Mouse (Mus musculus): ENCODE data around the gene Afdn.
"Not testable (repeated sequence)": the region's sequence is repeated elsewhere in the genome, so short reads cannot be mapped to it uniquely, and the experiment has no call there.

Gene Afdn

GRCm38 (mm10) chr17:13739981-13740380 lies 20.4 kb upstream of the Afdn start:
- DNase-seq (ENCODE audit: low spot score), result no peak

DNA sequence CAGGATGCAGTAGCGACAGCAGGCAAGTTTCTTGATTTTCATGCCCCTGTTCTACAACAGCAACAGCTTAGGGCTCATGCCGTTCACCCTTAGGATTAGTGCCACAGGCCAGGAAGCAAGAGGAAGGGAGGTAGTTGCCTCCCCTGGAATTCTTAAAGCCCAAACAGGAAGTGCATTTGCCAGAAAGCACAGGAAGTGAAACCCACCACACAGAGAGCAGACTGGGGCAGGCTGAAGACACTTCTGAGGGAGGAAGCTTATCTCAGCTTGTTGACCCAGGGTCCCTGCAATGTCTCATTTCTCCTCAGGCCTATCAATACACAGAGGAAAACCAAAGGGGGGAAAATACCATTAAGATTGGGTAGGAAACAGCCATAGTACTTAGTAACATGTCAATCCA lies 19.5 kb upstream of the Afdn start:
- no peak for DNase-seq (ENCODE audit: low spot score)

- DNase-seq (ENCODE audit: low spot score), result no peak
These were observed 18.7 kb upstream of the Afdn start for GRCm38 (mm10) chr17:13741611-13742010.

- peak; percentile 58 for DNase-seq (ENCODE audit: low spot score)
These were observed 18.0 kb upstream of the Afdn start for GRCm38 (mm10) chr17:13742334-13742733.

DNA sequence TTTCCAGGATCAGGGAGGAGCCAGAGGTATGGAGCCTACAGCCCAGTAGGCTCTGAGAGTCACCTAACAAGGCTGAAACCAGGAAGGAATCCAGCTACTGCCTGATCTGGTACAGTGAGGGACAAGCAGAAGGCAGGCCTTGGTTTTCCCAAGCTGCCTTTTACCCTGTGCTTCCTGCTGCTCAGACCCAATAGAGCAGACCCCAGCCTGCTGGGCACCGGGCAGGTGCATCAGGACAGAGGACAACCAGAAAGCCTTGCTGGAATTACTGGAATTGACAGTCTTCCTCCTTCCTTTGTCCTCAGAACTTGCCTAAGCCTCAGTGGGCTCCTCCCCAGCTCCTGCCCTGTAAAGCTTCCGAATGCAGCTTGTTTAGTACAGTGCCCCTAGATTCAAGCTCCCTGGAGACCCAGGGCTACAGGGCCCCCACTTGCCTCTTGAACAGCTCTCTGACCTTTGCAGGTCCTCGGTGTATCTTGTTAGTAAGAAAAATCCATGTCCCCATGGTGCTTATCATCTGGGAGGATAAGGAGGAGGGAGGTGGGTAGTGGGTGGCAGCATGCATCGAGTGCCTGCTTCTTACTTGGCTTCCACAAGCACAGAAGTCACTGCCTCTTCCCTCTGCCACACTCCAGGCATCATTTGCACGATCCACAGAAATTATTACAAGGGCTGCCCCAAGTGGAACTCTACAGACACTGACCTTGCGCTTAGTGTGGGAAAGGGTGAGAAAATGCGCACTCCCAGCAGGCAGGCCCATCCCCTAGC lies 17.2 kb upstream of the Afdn start:
- no peak for DNase-seq (ENCODE audit: low spot score)

GRCm38 (mm10) chr17:13743709-13744079 lies 16.6 kb upstream of the Afdn start:
- no peak for DNase-seq (ENCODE audit: low spot score)

GRCm38 (mm10) chr17:13744219-13744618 lies 16.1 kb upstream of the Afdn start:
- no peak for DNase-seq (ENCODE audit: low spot score)

DNA sequence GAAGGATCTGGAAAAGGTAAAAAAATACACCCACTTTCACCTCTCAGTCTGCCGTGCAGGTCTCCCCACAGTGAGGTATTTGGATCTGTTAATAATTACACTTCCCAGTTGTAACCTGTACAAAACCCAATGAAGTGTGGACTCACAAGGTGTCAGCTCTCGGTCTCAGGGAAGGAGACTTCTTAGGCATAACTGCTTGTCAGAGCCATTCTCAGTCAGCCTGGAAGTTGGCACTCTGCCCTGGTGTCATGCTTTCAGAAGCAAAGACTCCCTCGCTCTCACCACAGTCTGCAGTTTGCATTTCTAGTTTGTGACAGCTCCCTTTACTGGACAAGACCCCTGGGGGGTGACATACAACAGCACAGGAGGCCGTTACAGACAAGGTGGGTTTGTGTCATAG lies 15.5 kb upstream of the Afdn start:
- DNase-seq (ENCODE audit: low spot score), result no peak

DNA sequence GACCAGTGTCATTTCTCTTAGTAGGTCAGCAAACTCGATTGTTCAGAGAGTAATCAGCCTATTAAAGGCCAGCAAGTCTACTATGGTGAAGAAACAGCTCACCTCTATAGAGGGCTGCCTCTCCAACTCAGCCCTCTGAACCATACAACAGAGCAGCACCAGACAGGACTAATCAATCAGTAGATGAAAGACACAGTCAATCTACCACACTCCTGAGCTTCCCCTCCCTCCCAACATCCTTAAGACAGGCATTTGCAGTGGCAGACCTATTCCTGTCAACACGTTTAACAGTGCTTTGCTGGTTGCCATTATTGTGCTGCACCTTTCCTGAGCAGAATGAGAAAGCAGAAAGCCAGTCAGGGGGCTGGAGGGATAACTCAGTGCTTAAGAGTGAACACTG lies 15.0 kb upstream of the Afdn start:
- DNase-seq (ENCODE audit: low spot score), result no peak

- DNase-seq (ENCODE audit: low spot score), result no peak
These were observed 14.0 kb upstream of the Afdn start for GRCm38 (mm10) chr17:13746330-13746729.

GRCm38 (mm10) chr17:13747681-13748080 lies 12.7 kb upstream of the Afdn start:
- no peak for DNase-seq (ENCODE audit: low spot score)

DNA sequence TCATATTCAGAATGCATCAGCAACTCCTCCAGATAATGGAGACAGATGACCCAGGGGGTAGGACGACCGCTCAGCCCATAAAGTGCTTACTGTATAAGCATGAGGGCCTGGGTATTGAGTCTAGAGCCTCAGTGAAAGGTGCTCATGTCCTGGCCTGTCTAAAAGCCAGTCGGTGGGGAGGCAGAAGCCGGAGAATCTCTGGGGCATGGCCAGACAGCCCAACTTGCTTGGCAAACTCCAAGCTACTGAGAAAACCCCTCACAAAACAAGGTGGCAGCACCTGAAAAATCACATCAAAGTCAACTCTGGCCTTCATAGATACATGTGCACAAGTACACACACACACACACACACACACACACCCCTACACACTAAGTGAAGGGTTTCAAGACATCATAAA lies 11.3 kb upstream of the Afdn start:
- no peak for DNase-seq (ENCODE audit: low spot score)

- DNase-seq (ENCODE audit: low spot score), result no peak
These were observed 6.4 kb upstream of the Afdn start for GRCm38 (mm10) chr17:13753918-13754317.

DNA sequence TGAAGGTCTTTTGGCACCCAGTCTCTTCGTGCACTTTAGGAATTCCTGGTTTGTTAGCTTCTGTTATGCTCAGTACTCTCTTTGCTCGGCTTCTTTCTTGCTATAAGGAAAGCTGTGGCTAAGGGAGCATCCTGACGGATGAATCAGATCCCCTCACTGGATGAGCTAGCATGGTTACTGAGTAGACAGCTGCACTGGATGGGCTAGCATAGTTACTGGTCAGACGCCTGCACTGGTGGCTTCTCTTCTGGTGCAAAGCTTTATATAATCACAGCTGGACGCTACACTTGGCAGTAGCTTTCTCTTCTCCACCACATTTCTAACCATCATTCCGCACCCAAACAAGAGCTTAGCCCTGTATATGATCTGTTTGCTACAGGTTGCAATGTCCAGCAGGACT lies 5.4 kb upstream of the Afdn start:
- no peak for DNase-seq (ENCODE audit: low spot score)

DNA sequence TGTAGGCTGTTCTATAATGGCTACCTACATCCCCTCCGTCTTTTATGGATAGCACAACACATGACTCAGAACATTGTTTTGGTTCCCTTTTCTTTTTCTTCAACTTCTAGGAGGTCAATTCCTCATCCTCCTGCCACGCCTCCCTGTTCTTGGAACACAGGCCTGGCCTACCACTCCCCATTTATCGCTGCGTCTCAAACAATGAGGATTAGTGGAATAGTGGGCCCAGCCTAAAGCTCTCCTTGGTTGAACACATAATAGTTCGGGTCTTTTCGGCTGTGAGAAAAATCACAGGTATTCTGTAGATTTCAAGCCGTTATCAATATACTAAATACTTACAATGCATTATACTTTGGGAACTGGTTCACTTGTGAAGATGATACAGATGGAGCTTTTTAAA lies 1.8 kb upstream of the Afdn start:
- DNase-seq (ENCODE audit: low spot score), result no peak

DNA sequence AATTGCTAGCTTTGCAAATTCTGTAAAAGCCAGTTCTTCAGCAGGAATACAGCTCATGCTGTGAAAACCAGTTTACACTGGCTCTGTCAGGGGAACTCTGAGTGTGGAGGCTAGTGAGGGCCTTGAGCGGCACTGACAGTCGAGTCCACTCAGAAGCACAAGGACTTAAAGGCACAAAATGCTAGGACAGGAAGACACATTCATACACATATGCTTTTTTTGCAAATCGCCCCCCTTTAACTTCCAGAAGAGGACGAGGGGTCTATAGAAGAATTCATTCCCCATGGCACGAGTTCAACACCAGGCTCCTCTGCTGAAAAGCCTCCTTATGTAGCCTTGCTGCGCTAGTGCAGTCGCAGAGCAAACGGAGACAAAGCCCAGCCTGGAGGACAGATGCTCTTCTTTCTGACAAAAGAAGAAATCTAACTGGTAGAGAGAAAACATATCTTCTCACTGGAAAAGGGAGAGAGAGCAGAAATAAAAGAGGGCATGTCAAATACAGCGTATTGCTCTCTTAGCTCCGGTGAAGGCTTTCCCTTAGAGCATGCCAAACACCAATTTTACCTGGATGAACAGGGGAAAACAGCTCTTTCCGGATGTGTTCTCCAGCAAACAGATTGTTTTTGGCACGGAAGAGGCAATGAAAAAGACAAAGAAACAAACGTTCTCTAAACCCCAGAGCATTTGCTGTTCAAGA lies 1.0 kb upstream of the Afdn start:
- DNase-seq (ENCODE audit: low spot score), result peak; percentile 27

DNA sequence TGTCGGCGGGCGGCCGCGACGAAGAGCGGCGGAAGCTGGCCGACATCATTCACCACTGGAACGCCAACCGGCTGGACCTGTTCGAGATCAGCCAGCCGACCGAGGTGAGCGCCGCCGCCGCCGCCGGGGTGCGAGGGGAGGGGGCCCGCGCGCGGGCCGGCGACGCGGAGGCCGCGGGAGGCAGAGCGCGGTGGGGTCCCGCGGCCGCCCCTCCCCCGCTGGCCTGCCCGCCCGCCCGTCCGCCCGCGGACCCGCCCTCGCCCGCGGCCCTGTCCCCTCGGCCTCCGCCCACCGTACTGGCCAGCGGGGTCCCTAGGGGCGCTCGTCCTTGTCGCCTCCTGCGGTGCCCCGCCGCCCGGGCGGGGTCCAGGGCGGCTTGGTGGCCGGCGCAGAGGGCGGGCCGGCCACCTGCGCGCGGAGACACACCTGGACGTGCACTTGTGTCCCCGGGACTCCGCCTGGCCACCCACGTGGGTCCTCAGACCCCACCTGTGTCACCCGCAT lies 388 bp downstream of the Afdn start:
- no peak for DNase-seq (ENCODE audit: low spot score)

DNA sequence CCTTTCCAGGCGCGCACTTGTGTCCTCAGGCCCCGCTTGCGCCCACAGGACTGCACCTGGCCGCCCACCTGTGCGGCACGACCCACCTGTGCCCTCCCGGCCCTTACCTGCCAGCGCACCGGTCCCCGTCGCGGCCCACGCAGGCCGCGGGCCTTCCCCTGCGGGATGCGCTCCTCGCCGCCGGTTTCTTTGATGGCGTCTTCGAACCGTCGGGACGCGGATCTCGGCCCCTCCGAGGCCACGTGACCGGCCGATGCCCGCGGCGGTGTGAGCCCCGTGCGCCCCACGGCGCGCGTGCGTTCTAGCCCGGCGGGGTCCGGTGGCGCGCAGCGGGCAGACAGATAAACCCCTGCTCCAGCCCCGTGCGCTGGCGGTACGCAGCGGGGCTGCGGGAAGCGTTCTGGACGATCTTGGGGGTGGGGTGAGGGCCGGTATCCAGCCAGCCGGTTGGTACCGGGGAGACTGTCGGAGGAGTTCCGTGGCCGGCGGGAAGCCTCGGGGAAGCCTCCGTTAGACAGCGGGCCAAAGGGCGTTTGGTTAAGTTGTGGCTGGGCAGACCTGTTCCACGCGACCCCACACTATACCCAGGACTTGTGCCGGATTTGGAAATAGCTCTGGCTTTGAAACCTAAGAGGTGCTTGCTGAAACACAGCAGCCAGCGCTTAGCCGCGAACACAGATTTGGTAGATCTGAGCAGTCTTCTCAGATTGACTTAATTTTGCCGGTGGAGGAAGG lies 1.0 kb downstream of the Afdn start, which contains the start of gene Tcte2:
Tcte2 (minus strand) TSS at position 647 of the 735 bp plus-strand sequence.
- DNase-seq (ENCODE audit: low spot score), result peak; percentile 56

DNA sequence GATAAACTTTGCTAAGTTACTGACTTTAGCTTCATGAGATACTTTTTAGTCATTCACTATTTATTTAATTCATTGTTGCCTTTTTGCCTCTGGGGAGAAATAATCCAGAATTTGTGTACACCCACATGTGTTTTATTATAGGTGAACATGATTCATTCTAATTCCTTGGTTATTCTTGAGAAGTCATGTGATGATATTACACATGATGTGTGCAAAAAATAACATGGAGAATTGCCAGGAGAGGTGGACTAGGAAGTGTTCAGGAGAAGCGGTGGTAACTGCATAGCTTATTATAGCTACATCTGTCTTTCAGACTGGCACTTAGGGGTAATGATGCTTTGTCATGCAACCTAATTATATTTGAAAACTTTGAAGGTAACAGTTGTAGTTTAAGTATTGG lies 3.5 kb downstream of the Afdn start:
- no peak for DNase-seq (ENCODE audit: low spot score)

GRCm38 (mm10) chr17:13764911-13765310 lies 4.6 kb downstream of the Afdn start:
- DNase-seq (ENCODE audit: low spot score), result not testable (repeated sequence)

DNA sequence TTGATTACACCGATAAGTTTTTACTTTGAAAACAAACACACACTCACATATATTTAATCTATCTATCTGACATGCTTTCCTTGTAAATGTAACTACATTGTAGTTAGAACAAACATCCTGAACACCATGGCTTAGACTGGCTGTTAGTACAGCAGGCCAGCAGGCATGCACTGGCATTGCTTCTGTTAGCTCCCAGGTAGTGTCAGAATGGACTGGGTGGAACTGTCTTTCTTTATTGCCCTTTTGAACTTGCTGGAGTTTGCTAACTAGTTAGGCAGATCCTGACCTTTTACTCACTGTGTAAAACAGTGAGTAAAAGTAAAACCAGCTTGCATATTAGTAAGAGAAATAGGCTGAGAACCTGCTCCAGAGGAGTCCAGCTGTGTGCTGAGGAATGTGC lies 8.2 kb downstream of the Afdn start:
- no peak for DNase-seq (ENCODE audit: low spot score)

GRCm38 (mm10) chr17:13769256-13769655 lies 8.9 kb downstream of the Afdn start:
- DNase-seq (ENCODE audit: low spot score), result no peak

DNA sequence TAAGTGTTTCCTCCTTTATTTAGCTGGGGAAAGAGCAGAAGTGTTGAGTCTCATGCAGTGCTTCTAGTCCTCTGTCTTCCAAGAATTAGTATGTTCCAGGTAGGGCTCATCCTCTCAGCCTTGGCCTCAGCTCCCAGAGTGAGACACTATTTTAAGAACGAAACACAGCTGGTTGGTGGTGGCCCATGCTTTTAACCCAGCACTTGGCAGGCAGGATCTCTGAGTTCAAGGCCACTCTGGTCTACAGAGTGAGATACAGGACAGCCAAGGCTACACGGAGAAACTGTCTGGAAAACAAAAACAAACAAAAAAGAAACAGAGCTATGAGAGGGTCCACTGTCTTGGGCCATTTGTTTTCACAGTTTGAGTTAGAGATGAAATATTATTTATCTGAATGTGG lies 17.3 kb downstream of the Afdn start:
- no peak for DNase-seq (ENCODE audit: low spot score)
